Mouse (Mus musculus) liver, embryonic 14.5 days (tissue): ENCODE data around the gene Ccndbp1. TPM values are rescaled to one million over a fixed set of nuclear protein-coding genes. Genes with fewer than 3 reads are reported as not detected.

Experiments used
- ATAC-seq: fragments of 200-750 bp; cut with Nextera tagmentation; 2 replicates; pipeline ENCODE4 v1.8.0; 2017; ENCODE audit warnings: moderate number of reproducible peaks, mild to moderate bottlenecking, moderate library complexity; ENCODE audit not compliant: insufficient read depth
- DNase-seq, 3 experiments: peaks; one replicate each; pipeline ENCODE4 v3.0.0-alpha.2; 2012 to 2013; ENCODE audit warnings: low read depth in 3 of 3, low spot score in 3 of 3
- H3K27ac ChIP-seq: fragments of 300-500 bp; sonication (generic); 2 replicates; pipeline ENCODE4 v1.5.1; 2014; ENCODE audit warnings: moderate library complexity, mild to moderate bottlenecking, control low read depth, inconsistent platforms
- H3K27me3 ChIP-seq: fragments of 300-500 bp; sonication (generic); 2 replicates; pipeline ENCODE4 v1.6.1; 2014; ENCODE audit warnings: mild to moderate bottlenecking, low read length, moderate library complexity; ENCODE audit not compliant: control insufficient read depth, insufficient read depth
- H3K36me3 ChIP-seq: fragments of 300-500 bp; sonication (generic); replicated peaks from 2 replicates; pipeline ENCODE4 v1.6.1; 2014; ENCODE audit warnings: low read depth; ENCODE audit not compliant: control insufficient read depth, insufficient read depth
- H3K4me1 ChIP-seq, 2 experiments: fragments of 200-500 bp in 1 of 2; fragments of 300-500 bp in 1 of 2; sonication (generic) in 1 of 2; replicated peaks; 2 replicates each; pipeline ENCODE4 v1.6.1; 2012 to 2014; ENCODE audit warnings: antibody characterized with exemption in 1 of 2, inconsistent platforms in 1 of 2, low read length in 1 of 2; ENCODE audit not compliant: control insufficient read depth in 2 of 2, insufficient read depth in 2 of 2
- H3K4me2 ChIP-seq: fragments of 300-500 bp; sonication (generic); 2 replicates; pipeline ENCODE4 v1.6.1; 2014; ENCODE audit warnings: low read depth, mild to moderate bottlenecking, control low read depth, moderate library complexity
- H3K4me3 ChIP-seq, 2 experiments: fragments of 200-500 bp in 1 of 2; fragments of 300-500 bp in 1 of 2; sonication (generic) in 1 of 2; 2 replicates each; pipeline ENCODE4 v1.5.1; 2012 to 2014; ENCODE audit warnings: low read depth in 2 of 2, low read length in 2 of 2, mild to moderate bottlenecking in 2 of 2, control low read depth in 1 of 2, inconsistent platforms in 1 of 2, moderate library complexity in 1 of 2; ENCODE audit not compliant: insufficient read depth in 1 of 2
- H3K9ac ChIP-seq: fragments of 300-500 bp; sonication (generic); replicated peaks from 2 replicates; pipeline ENCODE4 v1.6.1; 2014; ENCODE audit warnings: mild to moderate bottlenecking, control low read depth, moderate library complexity
- H3K9me3 ChIP-seq: fragments of 300-500 bp; sonication (generic); 2 replicates; pipeline ENCODE4 v1.6.1; 2016; ENCODE audit warnings: low read length, mixed read lengths; ENCODE audit not compliant: control insufficient read depth
- CTCF ChIP-seq: IDR thresholded peaks from 2 replicates; pipeline ENCODE4 v1.5.1; 2016; ENCODE audit warnings: antibody characterized with exemption, low read depth, control low read depth
- whole genome bisulfite sequencing: fragments of 180-500 bp; shearing (Covaris S2); extraction: QIAGEN DNeasy Blood & Tissue Kit; methylation state at CpG from one replicate; pipeline ENCODE4 v1.1.7; 2014; ENCODE audit not compliant: insufficient replicate concordance; 5-methylcytosine and 5-hydroxymethylcytosine counted together
- microRNA-seq: library from miRNA; unstranded; fragments of <30 nt; microRNA quantifications from one replicate; pipeline ENCODE4, GENCODE M21; 2016
- polyA plus RNA-seq, 2 experiments: library from polyadenylated mRNA; depleted of rRNA in 1 of 2; stranded (reverse) in 1 of 2; unstranded in 1 of 2; fragments of >200 nt; fragmentation: Nextera tagmentation in 1 of 2; extraction: Ambion mirVana in 1 of 2; gene quantifications; 2 replicates each; pipeline versions ENCODE4 v1.2.1 to v1.2.3; 2012 to 2014

Ccndbp1 gene
- polyA plus RNA-seq, 2 experiments, result 38.1 to 45.1 TPM

GRCm38 (mm10) chr2:121061315-121061714, 53.1 kb downstream of the Ccndbp1 start:
- ATAC-seq (no peak), DNase-seq (no peak)
- no peak for TF ChIP-seq CTCF
- H3K4me2 ChIP-seq, result no peak overlapping the region
- no peak overlapping the region for H3K27ac ChIP-seq
- H3K9me3 ChIP-seq, result no peaks in the 10 kb centered on the region
- H3K36me3 ChIP-seq, result no peaks in the 10 kb centered on the region
- H3K4me3 ChIP-seq, result no peak overlapping the region
- 53% methylated on average over 2 of the region's 2 CpGs for WGBS
- H3K27me3 ChIP-seq, result no peaks in the 10 kb centered on the region
- peaks cover 2% of the 10 kb centered on the region in 2 experiments for H3K4me1 ChIP-seq
- no peak overlapping the region for H3K9ac ChIP-seq

Small RNA genes within 50 kb of the gene (microRNA-seq; reads per million reads assigned to microRNA genes)
- not detected for gene Gm44325

Other genes starting within 250 kb of the Ccndbp1 start
- gene Cdan1, start 158.3 kb upstream of the Ccndbp1 start, polyA plus RNA-seq (2012; rRNA removed), result 7.6 and 13.7 TPM in 2 replicates
- 4.8 and 6.1 TPM in 2 replicates for gene Cdan1, start 158.3 kb upstream of the Ccndbp1 start, polyA plus RNA-seq (2014; fragmentation: Nextera tagmentation; extraction: Ambion mirVana)
- 0.60 and 0.81 TPM in 2 replicates for gene Ttbk2, start 157.8 kb upstream of the Ccndbp1 start, polyA plus RNA-seq (2012; rRNA removed)
- gene Ttbk2, start 157.8 kb upstream of the Ccndbp1 start, polyA plus RNA-seq (2014; fragmentation: Nextera tagmentation; extraction: Ambion mirVana), result 0.42 and 0.54 TPM in 2 replicates
- 5.1 and 6.0 TPM in 2 replicates for gene Ubr1, start 37.7 kb upstream of the Ccndbp1 start, polyA plus RNA-seq (2012; rRNA removed)
- gene Ubr1, start 37.7 kb upstream of the Ccndbp1 start, polyA plus RNA-seq (2014; fragmentation: Nextera tagmentation; extraction: Ambion mirVana), result 9.3 and 10.2 TPM in 2 replicates
- 1.6 and 1.8 TPM in 2 replicates for gene Tmem62, start 31.4 kb upstream of the Ccndbp1 start, polyA plus RNA-seq (2012; rRNA removed)
- gene Tmem62, start 31.4 kb upstream of the Ccndbp1 start, polyA plus RNA-seq (2014; fragmentation: Nextera tagmentation; extraction: Ambion mirVana), result 3.0 and 3.5 TPM in 2 replicates
- gene Epb42, start 28.7 kb downstream of the Ccndbp1 start, polyA plus RNA-seq (2012; rRNA removed), result 149 and 162 TPM in 2 replicates
- gene Epb42, start 28.7 kb downstream of the Ccndbp1 start, polyA plus RNA-seq (2014; fragmentation: Nextera tagmentation; extraction: Ambion mirVana), result 129 and 131 TPM in 2 replicates
- not detected in 2 replicates for gene Tgm5, start 77.4 kb downstream of the Ccndbp1 start, polyA plus RNA-seq (2012; rRNA removed)
- not detected in 2 replicates for gene Tgm5, start 77.4 kb downstream of the Ccndbp1 start, polyA plus RNA-seq (2014; fragmentation: Nextera tagmentation; extraction: Ambion mirVana)
- gene Tgm7, start 101.4 kb downstream of the Ccndbp1 start, polyA plus RNA-seq (2012; rRNA removed), result 0.02 TPM in 1 of 2 replicates, not detected in the other
- gene Tgm7, start 101.4 kb downstream of the Ccndbp1 start, polyA plus RNA-seq (2014; fragmentation: Nextera tagmentation; extraction: Ambion mirVana), result not detected in 2 replicates
- gene Adal, start 132.0 kb downstream of the Ccndbp1 start, polyA plus RNA-seq (2012; rRNA removed), result 3.7 and 5.6 TPM in 2 replicates
- gene Adal, start 132.0 kb downstream of the Ccndbp1 start, polyA plus RNA-seq (2014; fragmentation: Nextera tagmentation; extraction: Ambion mirVana), result 7.5 and 9.0 TPM in 2 replicates
- gene Lcmt2, start 132.2 kb downstream of the Ccndbp1 start, polyA plus RNA-seq (2012; rRNA removed), result 3.6 and 4.1 TPM in 2 replicates
- 8.4 and 8.9 TPM in 2 replicates for gene Lcmt2, start 132.2 kb downstream of the Ccndbp1 start, polyA plus RNA-seq (2014; fragmentation: Nextera tagmentation; extraction: Ambion mirVana)
- gene Tubgcp4, start 162.3 kb downstream of the Ccndbp1 start, polyA plus RNA-seq (2012; rRNA removed), result 13.0 and 15.0 TPM in 2 replicates
- gene Tubgcp4, start 162.3 kb downstream of the Ccndbp1 start, polyA plus RNA-seq (2014; fragmentation: Nextera tagmentation; extraction: Ambion mirVana), result 20.3 and 21.3 TPM in 2 replicates
- 1.5 and 2.0 TPM in 2 replicates for gene Zscan29, start 162.7 kb downstream of the Ccndbp1 start, polyA plus RNA-seq (2012; rRNA removed)
- 2.8 and 3.1 TPM in 2 replicates for gene Zscan29, start 162.7 kb downstream of the Ccndbp1 start, polyA plus RNA-seq (2014; fragmentation: Nextera tagmentation; extraction: Ambion mirVana)